Mouse (Mus musculus): ENCODE measurements around the gene Fgfr2. TPM values are rescaled to one million over a fixed set of nuclear protein-coding genes. Genes with fewer than 3 reads are reported as not detected.

Fgfr2 gene
- polyA plus RNA-seq, 1 experiment from 2014 or later, result 11.4 TPM

GRCm38 (mm10) chr7:131970255-131970654, 1152.9 kb downstream of the Fgfr2 start:
- WGBS (ENCODE audit: insufficient replicate concordance), result 4% methylated on average over 3 of the region's 3 CpGs
- H3K36me3 ChIP-seq (ENCODE audit: control insufficient read depth, insufficient read depth), result no peaks in the 10 kb centered on the region
- no peak for ATAC-seq (ENCODE audit: low read depth)

GRCm38 (mm10) chr7:131966916-131967494, 1156.1 kb downstream of the Fgfr2 start:
- Histone ChIP-seq H3K9me3 (replicated peaks; ENCODE audit: control insufficient read depth, low read length) (no peaks in the 10 kb centered on the region), H3K27ac (ENCODE audit: low read length) (no peak overlapping the region), H3K27me3 (ENCODE audit: control insufficient read depth, insufficient read depth, low read depth, low read length) (peaks cover 21% of the 10 kb centered on the region), H3K4me3 (ENCODE audit: low read depth, low read length) (no peak overlapping the region), H3K36me3 (ENCODE audit: control insufficient read depth, insufficient read depth) (no peaks in the 10 kb centered on the region), H3K4me1 (ENCODE audit: control insufficient read depth, low read depth, low read length) (no peaks in the 10 kb centered on the region), H3K4me2 (ENCODE audit: low read depth, low read length) (no peak overlapping the region), H3K9ac (ENCODE audit: low read depth, low read length) (no peak overlapping the region)
- ATAC-seq (ENCODE audit: low read depth), result no peak
- 11% methylated on average over 50 of the region's 57 CpGs for WGBS (ENCODE audit: insufficient replicate concordance)

More at GRCm38 (mm10) chr7:131970255-131970654, 1152.9 kb downstream of the Fgfr2 start:
- H3K4me1 ChIP-seq (ENCODE audit: control insufficient read depth, low read depth, low read length), result no peaks in the 10 kb centered on the region
- H3K9ac ChIP-seq (ENCODE audit: low read depth, low read length), result no peak overlapping the region
- H3K9me3 ChIP-seq (replicated peaks; ENCODE audit: control insufficient read depth, low read length), result no peaks in the 10 kb centered on the region
- no peak overlapping the region for H3K4me2 ChIP-seq (ENCODE audit: low read depth, low read length)
- peaks cover 21% of the 10 kb centered on the region for H3K27me3 ChIP-seq (ENCODE audit: control insufficient read depth, insufficient read depth, low read depth, low read length)
- no peak overlapping the region for H3K4me3 ChIP-seq (ENCODE audit: low read depth, low read length)
- H3K27ac ChIP-seq (ENCODE audit: low read length), result no peak overlapping the region

DNA sequence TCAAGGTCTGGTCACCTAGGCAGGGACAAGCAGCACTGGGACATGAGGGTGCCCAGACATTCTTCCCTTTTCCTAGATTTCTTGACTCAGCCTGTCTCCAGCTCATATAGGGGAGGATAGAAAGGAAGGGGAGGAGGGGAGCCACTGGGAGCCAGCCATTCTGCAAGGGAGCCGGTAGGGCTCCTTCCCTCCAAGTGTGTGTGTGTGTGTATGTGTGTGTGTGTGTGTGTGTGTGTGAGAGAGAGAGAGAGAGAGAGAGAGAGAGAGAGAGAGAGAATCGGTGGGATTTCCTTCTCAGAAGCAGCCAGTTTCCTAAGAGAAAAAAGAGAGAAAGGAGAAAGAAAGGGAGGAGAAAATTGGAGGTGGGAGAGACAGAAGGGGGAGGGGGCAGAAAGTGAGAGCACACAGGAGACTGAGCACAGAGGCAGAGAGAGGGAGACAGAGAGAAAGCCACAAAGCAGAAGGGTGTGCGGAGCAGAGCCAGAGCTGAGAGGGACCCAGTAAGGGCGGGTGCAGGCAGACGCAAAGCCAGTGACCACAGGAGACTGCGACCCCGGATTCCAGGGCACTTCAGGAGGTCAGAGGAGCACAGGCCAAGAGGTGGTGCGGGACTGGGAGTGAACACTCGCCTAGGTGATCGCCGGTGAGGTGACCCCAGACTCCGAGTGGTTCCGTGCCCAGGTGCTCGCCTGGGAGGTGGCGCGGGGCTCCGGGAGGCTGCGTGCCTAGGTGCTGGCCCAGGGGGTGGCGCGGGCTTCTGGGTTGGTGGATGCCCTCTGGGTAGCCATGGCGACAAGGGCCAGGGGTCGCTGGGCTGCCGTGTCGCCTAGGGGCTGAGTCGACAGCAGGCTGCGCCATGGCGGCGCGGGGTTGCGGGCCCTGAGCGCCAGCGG, 1156.9 kb downstream of the Fgfr2 start, which contains the start of gene Gpr26:
Gene Gpr26, plus strand, starts transcription at position 438 of the 893 bp plus-strand sequence.
- H3K27me3 ChIP-seq (ENCODE audit: control insufficient read depth, insufficient read depth, low read depth, low read length), result peaks cover 21% of the 10 kb centered on the region
- WGBS (ENCODE audit: insufficient replicate concordance), result 6% methylated on average over 30 of the region's 32 CpGs
- no peaks in the 10 kb centered on the region for H3K4me1 ChIP-seq (ENCODE audit: control insufficient read depth, low read depth, low read length)
- H3K4me3 ChIP-seq (ENCODE audit: low read depth, low read length), result no peak within 1 kb of the TSS
- H3K36me3 ChIP-seq (ENCODE audit: control insufficient read depth, insufficient read depth), result no peaks in the 10 kb centered on the region
- H3K9me3 ChIP-seq (replicated peaks; ENCODE audit: control insufficient read depth, low read length), result no peaks in the 10 kb centered on the region
- no peak within 1 kb of the TSS for H3K9ac ChIP-seq (ENCODE audit: low read depth, low read length)
- H3K27ac ChIP-seq (ENCODE audit: low read length), result no peak within 1 kb of the TSS
- no peak for ATAC-seq (ENCODE audit: low read depth)
- H3K4me2 ChIP-seq (ENCODE audit: low read depth, low read length), result no peak within 1 kb of the TSS

DNA sequence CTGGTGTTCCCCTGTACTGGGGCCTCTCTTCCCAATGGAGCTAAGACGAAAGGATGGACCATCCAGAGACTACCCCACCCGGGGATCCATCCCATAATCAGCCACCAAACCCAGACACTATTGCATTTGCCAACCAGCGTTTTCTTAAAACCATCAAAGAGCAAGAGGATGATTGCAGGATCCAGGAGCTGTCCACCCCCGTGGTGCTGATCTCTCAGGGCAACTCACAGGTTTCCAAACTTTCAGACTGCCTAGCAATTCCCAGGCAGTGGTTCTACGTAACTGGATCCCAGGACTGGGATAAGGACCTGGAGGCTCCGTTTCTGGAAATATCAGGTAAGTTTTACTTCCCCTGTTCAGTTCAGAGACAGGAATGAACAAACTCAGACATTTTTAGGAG, 1162.6 kb downstream of the Fgfr2 start:
- Histone ChIP-seq H3K27me3 (ENCODE audit: control insufficient read depth, insufficient read depth, low read depth, low read length) (peaks cover 1% of the 10 kb centered on the region; the same call in 1 of the 2 replicates), H3K4me1 (ENCODE audit: control insufficient read depth, low read depth, low read length) (no peaks in the 10 kb centered on the region), H3K36me3 (ENCODE audit: control insufficient read depth, insufficient read depth) (no peaks in the 10 kb centered on the region), H3K4me3 (ENCODE audit: low read depth, low read length) (no peak overlapping the region), H3K9me3 (replicated peaks; ENCODE audit: control insufficient read depth, low read length) (no peaks in the 10 kb centered on the region), H3K9ac (ENCODE audit: low read depth, low read length) (no peak overlapping the region), H3K27ac (ENCODE audit: low read length) (no peak overlapping the region), H3K4me2 (ENCODE audit: low read depth, low read length) (no peak overlapping the region)
- WGBS (ENCODE audit: insufficient replicate concordance), result 15% methylated on average over 6 of the region's 6 CpGs
- no peak for ATAC-seq (ENCODE audit: low read depth)

DNA sequence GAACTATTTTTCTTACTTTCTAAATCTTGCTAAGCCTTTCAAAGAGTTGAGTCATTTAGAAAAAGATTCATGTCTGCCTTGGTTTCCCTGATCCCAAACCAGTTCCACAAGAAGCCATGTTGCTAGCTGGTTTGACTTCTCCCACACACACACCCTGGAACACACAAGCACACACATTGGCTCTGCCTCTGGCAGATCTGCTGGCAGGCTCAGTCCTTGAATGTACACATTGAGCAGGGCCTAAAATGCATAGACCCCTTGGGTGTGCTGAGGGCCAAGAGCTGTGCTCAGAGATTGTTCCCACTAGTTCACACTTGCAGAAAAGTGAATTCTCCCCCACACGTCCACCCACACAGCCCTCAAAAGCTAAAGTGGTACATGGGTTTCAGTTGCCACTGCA, 1164.4 kb downstream of the Fgfr2 start:
- no peaks in the 10 kb centered on the region for H3K36me3 ChIP-seq (ENCODE audit: control insufficient read depth, insufficient read depth)
- H3K4me1 ChIP-seq (ENCODE audit: control insufficient read depth, low read depth, low read length), result no peaks in the 10 kb centered on the region
- H3K27me3 ChIP-seq (ENCODE audit: control insufficient read depth, insufficient read depth, low read depth, low read length), result no peaks in the 10 kb centered on the region
- no peak overlapping the region for H3K27ac ChIP-seq (ENCODE audit: low read length)
- no peak overlapping the region for H3K9ac ChIP-seq (ENCODE audit: low read depth, low read length)
- 23% methylated on average over 1 of the region's 1 CpGs for WGBS (ENCODE audit: insufficient replicate concordance)
- H3K4me2 ChIP-seq (ENCODE audit: low read depth, low read length), result no peak overlapping the region
- no peaks in the 10 kb centered on the region for H3K9me3 ChIP-seq (replicated peaks; ENCODE audit: control insufficient read depth, low read length)
- no peak overlapping the region for H3K4me3 ChIP-seq (ENCODE audit: low read depth, low read length)
- ATAC-seq (ENCODE audit: low read depth), result no peak

- ATAC-seq (ENCODE audit: low read depth), result no peak
- no peak overlapping the region for H3K9ac ChIP-seq (ENCODE audit: low read depth, low read length)
- WGBS (ENCODE audit: insufficient replicate concordance), result 66% methylated on average over 3 of the region's 3 CpGs
- H3K4me3 ChIP-seq (ENCODE audit: low read depth, low read length), result no peak overlapping the region
- H3K4me2 ChIP-seq (ENCODE audit: low read depth, low read length), result no peak overlapping the region
- H3K36me3 ChIP-seq (ENCODE audit: control insufficient read depth, insufficient read depth), result no peaks in the 10 kb centered on the region
- no peak overlapping the region for H3K27ac ChIP-seq (ENCODE audit: low read length)
- H3K27me3 ChIP-seq (ENCODE audit: control insufficient read depth, insufficient read depth, low read depth, low read length), result no peaks in the 10 kb centered on the region
- no peaks in the 10 kb centered on the region for H3K9me3 ChIP-seq (replicated peaks; ENCODE audit: control insufficient read depth, low read length)
- H3K4me1 ChIP-seq (ENCODE audit: control insufficient read depth, low read depth, low read length), result no peaks in the 10 kb centered on the region
Measured at GRCm38 (mm10) chr7:131953402-131953801, 1169.7 kb downstream of the Fgfr2 start.

DNA sequence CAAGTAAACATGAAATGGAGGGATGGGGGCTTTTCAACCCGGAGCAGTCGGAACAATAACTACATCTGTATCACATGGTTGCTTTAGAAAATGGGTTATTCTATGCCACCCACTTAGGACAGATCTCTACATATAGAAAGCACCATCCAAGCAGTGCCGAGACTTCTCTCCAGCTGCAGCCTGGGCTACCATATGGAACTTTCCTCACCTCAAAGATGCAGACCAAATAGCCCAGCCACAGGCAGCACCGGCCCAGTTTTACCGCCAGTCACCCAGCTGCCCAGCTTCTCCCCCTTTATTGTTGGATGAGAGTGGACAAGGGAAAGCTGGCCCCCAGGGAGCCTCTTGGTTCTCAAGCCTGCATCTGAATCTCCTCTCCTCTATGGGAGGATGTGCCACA, 1172.0 kb downstream of the Fgfr2 start:
- Histone ChIP-seq H3K9me3 (replicated peaks; ENCODE audit: control insufficient read depth, low read length) (no peaks in the 10 kb centered on the region), H3K4me3 (ENCODE audit: low read depth, low read length) (no peak overlapping the region), H3K4me2 (ENCODE audit: low read depth, low read length) (no peak overlapping the region), H3K4me1 (ENCODE audit: control insufficient read depth, low read depth, low read length) (no peaks in the 10 kb centered on the region), H3K36me3 (ENCODE audit: control insufficient read depth, insufficient read depth) (no peaks in the 10 kb centered on the region), H3K9ac (ENCODE audit: low read depth, low read length) (no peak overlapping the region), H3K27me3 (ENCODE audit: control insufficient read depth, insufficient read depth, low read depth, low read length) (no peaks in the 10 kb centered on the region), H3K27ac (ENCODE audit: low read length) (no peak overlapping the region)
- ATAC-seq (ENCODE audit: low read depth), result no peak
- WGBS (ENCODE audit: insufficient replicate concordance), result 59% methylated on average over 5 of the region's 5 CpGs

DNA sequence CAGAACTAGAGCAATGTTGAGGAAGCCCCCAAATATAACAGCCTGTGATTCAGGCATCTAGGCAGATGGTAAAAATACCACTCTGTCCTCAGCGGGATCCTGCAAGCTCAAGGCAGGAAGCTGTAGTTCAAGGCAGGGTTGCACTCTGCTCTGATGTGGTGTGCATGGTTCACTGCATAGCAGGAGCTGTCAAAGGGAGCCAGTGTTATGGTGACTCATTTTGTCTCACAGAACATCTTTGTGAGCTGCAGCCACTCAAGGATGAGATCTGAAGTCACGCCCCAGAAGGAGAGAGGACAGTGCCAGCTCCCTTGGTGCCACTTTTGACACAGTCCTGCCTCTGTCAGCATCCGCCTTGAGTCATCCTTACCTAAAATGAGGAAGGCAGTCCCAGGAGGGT, 1185.5 kb downstream of the Fgfr2 start:
- no peaks in the 10 kb centered on the region for H3K36me3 ChIP-seq (ENCODE audit: control insufficient read depth, insufficient read depth)
- H3K9ac ChIP-seq (ENCODE audit: low read depth, low read length), result no peak overlapping the region
- H3K9me3 ChIP-seq (replicated peaks; ENCODE audit: control insufficient read depth, low read length), result no peaks in the 10 kb centered on the region
- H3K4me3 ChIP-seq (ENCODE audit: low read depth, low read length), result no peak overlapping the region
- no peak overlapping the region for H3K27ac ChIP-seq (ENCODE audit: low read length)
- no peaks in the 10 kb centered on the region for H3K27me3 ChIP-seq (ENCODE audit: control insufficient read depth, insufficient read depth, low read depth, low read length)
- WGBS (ENCODE audit: insufficient replicate concordance), result 58% methylated on average over 3 of the region's 3 CpGs
- no peak for ATAC-seq (ENCODE audit: low read depth)
- H3K4me2 ChIP-seq (ENCODE audit: low read depth, low read length), result no peak overlapping the region
- H3K4me1 ChIP-seq (ENCODE audit: control insufficient read depth, low read depth, low read length), result no peaks in the 10 kb centered on the region
